Mouse (Mus musculus) cerebellum, postnatal 14 days (tissue): ENCODE measurements at regions not wholly inside any gene's neighbourhood (a gene's known extent, or its start where the extent isn't known, plus 50 kb on each side); places are given as distances from the start of the nearest gene placed in this dataset.

Experiments
- DNase-seq, 2 experiments: peaks; one replicate each; pipeline ENCODE4 v3.0.0; 2021; ENCODE audit warnings: mixed read lengths in 2 of 2

DNA sequence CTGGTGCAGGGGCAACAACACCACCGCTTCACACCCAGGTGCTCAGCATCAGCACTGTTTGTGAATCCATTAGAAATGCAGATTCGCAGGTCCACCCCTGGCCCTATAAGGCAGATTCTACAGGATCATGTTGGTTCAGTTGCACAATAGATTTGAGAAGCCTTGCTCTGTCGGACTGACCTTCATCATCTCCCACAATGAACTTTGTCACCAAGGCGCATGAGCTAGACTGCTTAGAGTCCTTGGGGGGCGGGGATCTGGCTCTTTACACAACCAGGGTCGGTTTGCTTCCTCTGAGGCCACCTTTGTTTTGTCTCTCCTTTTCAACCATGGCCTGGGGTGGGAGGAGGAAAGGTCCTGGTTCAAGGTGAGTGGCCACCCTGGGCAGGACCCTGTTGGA is 209.7 kb downstream of the Igsf11 start:
- no peak for DNase-seq

DNA sequence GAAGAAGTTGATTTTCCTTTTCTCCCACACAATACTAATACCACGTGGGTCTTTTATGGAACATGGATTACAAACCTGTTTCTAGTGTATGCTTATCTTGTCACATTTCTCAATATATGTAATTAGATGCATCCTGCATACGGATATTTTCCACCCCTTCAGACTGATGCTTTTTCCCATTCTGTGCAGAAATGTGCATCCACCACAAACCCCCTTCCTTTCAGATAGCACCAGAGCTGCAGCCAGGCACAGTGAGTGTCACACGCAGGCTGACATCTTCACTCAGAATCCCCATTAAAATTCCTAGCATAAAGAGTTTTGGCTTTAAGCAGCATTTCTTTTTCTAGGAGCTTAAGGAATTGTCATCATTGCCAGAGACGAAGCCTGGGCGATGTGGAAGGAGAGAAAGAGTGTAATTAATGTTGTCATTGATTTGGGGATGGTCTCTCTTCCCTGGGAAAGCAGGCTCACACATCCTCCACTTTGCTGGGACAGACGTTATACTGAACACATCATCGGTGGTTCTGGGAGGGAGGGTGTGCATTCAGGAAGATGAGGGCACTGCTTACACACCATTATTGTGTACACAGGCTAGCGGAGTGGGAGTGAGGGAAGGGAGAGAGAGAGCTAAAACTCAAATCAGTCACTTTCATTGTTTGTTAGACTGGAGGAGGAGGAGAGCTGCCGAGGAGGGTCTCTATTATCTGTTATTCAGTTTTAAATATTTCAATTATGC is 211.1 kb downstream of the Igsf11 start:
- no peak for DNase-seq

DNA sequence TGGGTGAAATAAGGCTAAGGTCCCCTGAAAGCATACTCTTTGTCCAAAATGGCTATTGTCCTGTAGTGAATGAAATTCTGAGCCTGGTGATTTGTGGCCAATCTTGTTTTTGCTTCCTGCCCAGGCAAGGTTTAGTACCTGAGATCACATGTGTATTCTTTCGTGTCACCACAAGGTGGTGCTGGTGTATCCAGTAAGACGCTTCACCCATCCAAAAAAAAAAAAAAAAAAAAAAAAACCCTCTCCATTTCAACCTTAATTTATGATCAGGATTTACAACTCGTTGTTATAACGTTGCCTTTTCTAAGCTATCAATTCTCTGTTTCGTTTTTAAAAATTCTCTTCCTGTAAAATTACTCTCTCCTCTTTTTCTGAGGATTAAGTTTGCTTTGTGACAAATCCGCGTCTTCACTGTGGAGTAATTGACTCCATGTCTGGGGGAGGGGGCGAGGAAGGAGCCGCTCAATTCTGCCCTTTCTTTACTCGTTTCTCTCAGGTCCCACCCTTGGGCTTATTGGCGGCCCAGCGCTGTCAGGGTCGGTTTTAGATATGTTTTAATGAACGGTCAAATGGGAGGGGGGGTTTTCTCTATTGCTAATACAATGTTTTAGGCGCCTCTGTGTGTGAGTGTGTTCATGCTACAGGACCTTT is 217.0 kb downstream of the Igsf11 start:
- peak; percentile 86 to 87 for DNase-seq

DNA sequence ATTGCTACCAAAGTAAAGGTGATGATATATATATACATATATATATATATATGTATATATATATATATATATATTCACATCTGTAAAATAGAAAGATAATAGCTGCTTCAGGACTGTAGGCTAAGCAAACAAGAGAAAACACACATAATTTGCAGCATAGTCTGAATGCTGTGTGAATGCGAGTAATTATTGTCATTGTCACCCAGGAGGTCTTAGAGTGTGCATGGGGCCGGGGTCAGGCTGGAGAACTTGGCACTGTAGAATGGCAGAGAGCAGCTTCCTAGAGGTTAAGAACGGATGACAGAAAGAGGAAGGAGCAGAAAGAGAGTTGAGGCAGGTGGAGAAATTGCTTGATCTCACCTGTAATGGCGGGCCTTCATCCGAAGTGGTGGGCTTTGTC is 217.6 kb downstream of the Igsf11 start:
- DNase-seq, result peak in 1 of 2 experiments; percentile 8

DNA sequence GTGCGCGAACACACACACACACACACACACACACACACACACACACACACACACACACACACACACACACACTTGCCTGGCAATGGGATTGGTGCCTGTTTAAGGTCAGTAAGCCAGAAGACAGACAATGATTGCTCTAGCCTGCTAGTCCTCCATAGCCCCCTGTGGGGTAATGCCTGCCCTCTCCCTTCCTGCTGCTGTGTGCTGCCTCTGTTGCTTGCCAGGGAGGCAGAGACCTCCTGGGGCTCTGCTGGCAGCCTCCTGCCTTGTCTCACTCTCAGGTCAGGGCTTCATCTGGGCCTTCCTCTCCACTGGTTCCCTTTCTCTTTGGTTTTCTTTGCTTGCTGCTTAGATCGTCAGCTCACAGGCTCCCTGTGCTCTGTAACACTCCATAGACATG is 225.6 kb downstream of the Igsf11 start:
- peak; percentile 42 to 55 for DNase-seq

DNA sequence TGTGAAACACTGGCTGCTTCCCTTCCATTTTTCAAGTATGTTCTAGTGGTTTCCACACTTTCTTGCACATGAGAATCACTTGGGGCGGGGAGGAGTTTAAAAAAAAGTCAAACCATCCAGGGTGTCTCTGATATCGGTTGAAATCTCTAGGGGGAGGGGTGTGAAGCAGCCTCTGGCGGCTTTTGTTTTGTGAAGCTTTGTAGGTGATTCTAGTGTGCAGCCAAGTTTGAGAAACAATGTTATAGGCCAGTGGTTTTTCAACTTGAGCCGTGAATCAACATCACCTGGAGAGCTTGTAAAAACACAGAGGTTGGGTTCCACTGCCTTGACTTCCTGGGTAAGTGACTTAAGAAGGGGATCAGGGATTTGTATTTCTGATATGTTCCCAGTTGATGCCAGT is 227.3 kb downstream of the Igsf11 start:
- DNase-seq, result no peak

DNA sequence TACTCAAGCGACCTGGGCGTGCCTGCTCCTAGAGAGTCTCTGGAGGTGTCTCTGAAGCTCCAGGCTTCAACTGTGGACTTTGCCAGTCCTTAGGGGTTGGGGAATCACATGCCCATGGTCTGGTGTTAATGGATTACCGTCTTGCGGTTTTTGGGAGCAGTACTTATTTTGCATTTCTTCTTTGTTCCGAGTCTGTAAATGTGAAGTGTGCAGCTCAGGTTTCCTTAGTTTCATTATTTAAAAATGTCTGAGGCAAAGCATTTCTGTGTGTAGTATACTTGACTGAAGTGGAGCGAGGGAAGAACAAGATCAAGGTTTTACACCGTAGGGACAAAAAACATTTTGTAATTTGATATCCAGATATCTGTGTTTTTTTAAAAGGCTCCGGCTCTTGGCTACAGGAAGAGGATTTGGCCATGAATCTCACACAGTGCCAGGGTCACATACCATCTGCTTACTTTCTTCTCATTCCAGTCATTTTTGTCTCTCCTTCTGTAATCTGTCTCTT is 231.0 kb downstream of the Igsf11 start:
- DNase-seq, result no peak

DNA sequence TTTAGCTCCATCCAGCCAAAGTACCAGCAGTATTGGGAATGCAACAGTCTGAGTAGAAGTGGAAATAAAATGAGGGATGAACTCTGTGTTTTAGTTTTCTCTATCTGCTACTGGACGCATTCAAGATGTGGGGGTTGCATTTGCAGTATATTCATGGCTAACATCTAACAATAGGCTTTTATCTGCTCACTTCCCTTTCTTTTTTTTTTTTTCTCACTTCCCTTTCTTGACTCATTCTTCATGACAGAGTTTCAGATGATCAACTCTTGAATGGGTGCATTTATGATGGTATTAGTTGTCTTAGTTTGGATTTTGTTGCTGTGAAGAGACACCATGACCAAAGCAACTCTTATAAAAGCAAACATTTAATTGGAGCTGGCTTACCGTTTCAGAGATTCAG is 240.0 kb downstream of the Igsf11 start:
- no peak for DNase-seq

DNA sequence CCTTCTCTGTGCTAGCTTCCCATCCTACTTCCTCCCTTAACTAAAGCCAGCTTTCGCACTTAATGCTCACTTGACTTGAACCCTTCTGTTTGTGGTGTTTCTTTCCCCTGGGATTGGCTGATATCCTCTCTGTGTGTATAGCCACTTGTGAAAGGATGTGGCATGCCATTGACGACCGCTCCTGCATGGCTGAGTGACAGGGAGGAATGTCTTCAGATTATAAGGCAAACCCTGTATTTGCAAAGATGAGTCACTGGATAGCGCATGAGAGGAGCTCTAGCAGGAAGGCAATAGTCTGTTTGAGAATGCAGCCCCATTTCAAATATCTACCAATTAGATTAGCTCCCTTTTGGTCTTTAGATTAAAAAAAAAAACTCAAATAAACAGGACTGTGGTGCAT is 243.3 kb downstream of the Igsf11 start:
- DNase-seq, result no peak

DNA sequence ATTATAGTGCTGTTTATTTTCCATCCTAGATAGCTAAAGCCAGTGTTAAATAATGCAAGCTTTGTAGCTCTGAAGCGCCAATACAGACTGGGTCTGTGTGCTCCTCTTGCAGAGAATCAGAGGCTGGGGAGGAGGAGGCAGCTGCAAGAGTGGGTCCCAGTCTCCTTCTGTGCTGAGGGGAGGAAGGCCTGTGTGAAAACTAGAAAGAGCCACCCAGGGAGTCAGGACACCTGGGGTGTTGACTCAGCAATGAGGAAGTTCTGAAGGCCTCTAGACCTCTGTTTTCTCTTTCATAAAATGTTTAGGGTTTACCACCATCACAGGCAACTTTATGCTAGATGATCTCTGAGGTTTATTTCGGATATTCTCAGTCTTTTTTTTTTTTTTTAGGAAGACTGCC is 254.7 kb downstream of the Igsf11 start:
- no peak for DNase-seq

DNA sequence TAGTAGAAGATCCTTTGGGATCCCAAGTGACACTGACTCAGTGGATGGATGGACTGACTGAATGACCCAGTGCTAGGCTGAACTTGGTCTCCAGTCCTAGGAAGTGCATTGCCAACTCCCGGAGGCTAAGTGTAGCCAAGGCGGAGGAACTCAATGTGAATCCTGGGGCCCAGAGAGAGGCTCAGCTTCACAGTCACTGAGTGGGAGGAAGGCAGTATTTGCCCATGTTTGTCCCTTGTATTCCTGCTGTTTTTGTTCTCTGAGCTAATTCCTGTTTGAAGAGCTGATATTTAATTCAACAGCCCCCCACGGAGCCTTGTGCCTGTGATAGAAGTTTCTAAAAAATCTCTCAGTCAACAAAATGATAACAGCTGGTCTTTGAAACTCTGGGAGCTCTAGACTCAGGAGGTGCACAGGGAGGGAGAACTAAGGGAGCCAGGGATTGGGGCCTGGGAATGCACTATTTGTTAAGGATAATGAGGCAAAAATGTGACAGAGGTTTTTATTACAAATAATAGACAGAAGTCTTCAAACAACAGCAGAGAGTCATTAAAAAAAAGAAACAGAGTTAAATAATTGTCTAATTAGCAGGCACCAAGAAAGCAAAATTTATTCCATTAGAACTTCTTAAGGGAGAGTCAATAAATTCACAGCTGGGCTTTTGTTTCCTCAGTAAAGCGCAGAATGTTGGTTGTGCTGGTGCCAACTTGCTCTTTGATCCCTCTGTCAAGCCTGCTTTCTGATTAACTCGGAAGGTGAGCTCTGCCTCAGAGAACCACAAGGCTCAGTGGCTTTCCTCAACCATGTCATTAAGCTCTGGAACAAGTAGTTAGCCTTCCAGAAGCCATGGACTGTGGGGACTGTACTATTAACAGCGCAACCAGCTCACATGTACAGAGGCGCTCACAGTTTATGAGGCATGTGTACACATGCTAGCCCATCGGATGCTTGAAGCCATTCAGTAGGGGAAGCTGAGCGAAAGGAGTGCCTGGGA is 259.2 kb downstream of the Igsf11 start:
- no peak for DNase-seq

DNA sequence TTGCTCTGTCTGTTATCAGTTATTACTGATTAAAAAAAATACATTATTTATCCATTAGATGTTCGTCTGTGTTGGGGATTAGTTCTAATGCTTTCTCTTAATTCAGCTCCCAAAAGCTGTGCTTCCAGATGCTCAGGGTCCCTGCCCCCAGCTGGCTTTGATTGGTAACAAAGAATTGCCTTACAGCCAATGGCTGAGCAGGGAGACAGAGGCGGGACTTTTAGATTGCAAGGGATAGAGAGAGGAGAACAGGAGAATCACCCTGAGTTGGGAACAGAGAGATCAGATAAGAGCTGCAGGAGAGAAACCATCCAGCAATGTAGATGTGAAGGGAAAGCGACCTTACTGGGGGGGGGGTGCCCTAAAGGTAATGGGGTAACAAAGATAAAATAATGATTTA is 266.4 kb downstream of the Igsf11 start:
- no peak for DNase-seq

DNA sequence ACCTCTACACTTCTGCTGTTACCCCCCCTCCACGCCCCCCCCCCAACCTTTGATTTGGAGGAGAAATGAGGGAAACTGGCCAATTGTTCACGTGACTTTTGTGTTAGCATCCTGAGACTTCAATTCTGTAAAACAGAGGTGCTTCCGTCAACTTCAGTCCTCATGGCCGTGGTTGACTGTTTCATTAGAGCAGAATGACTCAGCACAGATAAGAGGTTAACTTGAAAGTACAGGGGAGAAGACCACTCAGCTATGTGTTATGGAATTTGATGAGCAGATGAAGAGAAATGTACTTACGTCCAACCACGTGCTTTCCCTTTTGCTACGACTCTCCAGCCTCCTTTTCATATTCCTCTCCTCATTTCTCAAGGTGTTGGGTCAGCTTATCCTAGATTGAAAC is 267.3 kb downstream of the Igsf11 start:
- DNase-seq, result no peak

DNA sequence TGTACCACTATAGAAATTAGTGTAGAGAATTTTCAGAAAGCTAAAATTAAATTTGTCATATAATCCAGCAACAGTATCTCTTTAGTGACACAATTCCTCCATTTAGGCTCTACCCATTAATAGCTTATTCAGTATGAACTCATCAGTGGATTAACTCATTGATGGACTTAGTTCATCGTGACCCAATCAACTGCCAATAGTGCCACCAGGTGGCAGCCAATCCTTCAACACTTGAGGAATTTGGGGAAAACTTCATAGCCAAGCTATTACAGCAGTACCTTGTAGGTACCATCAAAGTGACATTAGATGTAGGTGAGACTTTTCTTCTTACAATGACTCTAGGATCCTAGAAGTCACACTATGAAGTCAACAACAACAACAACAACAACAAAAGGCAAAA is 270.2 kb downstream of the Igsf11 start:
- peak; percentile 20 to 21 for DNase-seq

DNA sequence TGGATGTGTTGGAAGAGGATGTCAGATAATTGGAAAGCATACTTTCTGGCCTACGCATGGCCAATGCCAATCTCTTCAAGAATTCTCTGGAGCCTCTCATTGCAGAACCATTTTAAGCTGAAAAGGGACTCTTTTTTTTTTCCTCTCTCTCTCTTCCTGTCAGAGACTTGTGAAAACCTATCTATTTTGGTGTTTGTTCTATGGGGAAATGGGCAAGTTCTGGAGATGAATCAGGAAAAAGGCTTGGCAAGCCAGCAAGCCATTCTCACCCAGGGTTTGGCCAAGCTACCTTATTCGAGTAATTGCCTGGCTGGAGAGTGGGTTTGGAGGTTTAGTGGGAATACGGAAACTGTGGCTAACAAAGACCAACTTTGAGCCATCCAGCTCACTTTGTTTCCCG is 299.4 kb downstream of the Igsf11 start:
- DNase-seq, result peak in 1 of 2 experiments; percentile 28

DNA sequence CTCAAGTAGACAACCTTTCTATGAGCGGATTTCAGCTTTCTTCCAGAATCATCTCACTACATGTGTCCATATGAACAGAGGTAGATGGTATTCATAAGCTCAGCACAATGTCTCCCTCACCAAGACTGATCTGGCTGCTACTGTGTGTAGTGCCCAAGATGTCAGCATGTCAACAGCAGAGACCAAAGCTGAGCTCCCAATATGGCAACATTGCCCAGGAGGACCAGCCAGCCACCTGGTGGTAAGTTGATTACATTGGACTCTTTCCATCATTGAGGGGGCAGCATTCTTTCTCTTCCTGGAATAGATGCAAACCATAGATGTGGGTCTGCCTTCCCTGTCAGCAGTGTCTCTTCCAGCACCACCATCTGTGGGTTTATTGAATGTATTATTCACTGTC is 303.0 kb downstream of the Igsf11 start:
- DNase-seq, result peak; percentile 74 to 83

DNA sequence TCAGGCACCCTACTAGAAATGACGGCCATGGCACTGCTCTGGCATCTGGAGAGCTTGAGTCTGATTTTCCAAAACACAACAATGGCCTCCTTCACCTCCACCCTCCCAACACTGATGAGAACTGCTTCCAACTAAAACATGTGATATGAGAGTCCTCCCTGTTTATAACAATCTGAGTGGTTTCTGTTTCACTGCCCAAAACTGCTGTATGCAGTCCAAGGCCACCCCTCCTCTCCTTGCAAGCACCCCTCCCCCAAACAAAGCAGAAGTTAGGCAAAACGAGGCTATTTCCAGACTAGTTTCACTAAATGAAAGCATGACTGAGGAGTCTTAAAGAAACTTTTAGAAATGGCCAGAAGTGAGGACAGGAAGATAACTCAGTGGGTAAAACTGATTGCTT is 304.4 kb downstream of the Igsf11 start:
- no peak for DNase-seq

DNA sequence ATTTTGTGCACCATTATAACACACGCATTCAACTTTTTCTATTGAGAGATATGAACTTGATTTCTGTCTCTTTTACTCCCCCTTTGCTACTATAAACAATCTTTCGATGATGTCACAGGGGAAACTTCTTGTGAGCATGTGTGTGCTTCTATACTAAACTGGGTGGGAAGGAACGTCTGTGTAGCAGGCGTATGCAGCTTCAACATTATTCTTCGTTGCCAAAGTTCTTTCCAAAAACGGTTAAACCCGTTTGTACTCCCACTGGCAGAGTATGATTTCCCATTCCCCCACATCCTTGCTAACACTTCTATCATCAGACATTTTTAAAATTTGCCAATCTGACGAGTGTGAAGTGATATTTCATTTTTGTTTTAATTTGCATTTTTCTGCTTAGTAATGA is 331.1 kb downstream of the Igsf11 start:
- no peak for DNase-seq

DNA sequence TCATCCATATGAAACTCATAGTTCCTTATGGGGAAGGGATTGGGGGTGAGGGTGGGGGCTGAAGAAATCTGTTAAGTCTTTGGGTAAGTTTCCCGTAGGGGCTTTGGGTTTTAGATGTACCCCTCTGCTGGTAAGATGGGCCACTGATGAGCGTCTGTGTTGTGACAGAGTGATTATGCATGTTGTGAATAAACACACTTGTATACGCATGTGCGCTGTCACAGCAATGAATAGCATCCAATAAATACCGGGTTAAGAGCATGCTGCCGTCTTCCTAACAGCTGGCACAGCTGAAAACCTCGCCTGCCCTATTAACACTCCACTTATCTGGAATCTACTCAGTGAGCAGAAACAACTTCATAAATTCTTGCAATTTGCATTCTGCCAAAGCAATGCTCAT is 337.0 kb downstream of the Igsf11 start:
- no peak for DNase-seq

DNA sequence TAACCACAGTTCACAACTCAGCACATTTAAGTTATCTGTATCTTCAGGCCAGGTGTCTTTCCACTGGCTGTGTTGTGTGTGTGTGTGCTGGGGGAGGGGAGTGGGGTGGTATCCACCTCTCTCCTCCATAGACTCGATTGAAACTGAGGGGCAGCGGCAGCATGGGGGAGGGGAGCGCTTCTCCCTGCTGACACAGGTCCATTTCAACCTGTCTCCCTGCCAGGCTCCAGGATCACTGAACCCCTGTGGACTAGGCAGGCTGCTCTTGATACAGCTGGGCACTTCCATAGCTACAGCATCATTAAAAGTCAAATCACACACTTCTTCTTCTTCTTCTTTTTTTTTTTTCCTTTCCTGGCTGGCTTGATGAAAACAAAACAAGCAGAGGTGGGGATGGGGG is 338.0 kb downstream of the Igsf11 start:
- DNase-seq, result peak; percentile 18 to 26

DNA sequence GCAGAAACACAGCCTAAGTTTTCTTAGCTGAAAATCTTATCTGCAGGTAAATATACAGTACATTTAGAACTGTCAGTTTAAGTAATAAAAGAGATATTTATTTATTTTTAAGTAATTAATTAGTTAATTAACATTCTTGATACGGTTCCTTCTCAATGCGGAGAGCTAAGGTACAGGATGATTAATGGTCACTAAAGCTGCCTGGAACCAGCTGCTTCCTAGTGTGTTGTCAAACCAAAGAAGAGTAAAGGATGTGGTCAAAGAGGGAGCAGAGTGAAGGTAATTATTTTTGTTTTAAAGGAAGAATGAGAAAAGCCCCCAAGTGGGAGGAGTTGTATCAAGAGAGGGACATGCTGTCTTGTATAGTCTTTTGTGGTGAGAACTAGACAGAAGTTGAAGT is 341.8 kb downstream of the Igsf11 start:
- no peak for DNase-seq

DNA sequence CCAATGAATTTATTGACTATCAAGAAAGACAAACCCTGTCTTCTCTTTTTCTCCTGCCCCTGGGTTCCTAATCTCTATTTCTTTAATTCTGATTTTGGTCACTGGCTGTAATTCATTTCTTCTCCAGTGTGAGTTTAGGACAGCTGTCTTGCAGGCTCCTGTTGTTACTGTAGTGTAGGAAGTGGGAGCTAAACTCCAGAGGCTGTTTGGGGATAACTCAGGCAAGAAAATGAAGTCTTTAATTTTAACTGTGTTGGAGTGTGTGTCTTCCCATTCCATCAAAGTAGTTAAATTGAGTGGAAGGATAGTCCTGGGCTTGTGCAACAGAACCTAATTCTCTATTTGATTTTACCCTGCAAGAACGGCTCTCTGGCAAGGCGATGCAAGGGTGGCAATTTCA is 381.0 kb downstream of the Igsf11 start:
- no peak for DNase-seq

DNA sequence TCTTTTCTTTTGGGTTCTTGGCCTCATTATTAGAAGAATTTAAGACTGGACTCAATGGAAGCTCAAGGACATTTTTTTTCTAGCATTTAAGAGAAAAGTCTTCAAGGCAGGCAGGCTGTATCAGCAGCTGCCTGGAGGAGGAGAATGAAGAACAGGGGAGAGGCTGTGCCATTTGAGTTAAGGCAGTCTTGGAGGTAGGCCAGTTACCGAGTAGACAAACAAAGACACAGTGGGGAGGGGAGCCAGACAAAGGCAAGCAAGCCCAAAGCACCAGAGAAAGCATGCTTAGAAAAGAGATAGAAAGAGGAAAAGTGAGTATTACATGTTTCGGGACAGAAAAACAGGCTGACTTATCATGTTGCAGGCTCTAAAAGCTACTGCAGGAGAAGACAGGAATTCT is 392.0 kb downstream of the Igsf11 start:
- DNase-seq, result no peak
